Comparison of ENCODE assay signal across 12 mouse cellular contexts in genomic region chr2:27175696-27176267, GRCm38 (mm10). TPM values are rescaled to one million over a fixed set of nuclear protein-coding genes. Genes with fewer than 3 reads are reported as not detected.
A peak's percentile ranks its signal among the peaks of the same experiment; 100 is the strongest.
DNase-seq lines count a peak whose midpoint lies in the region; ATAC-seq and TF ChIP-seq lines count a peak whose summit lies in the region.
"Had no signal": no experiment of that assay in that cellular context is flagged by ENCODE, and none has a peak within 500 bp of the region (broad histone marks: within the 10 kb centered on the region; RNA-seq: fewer than 3 reads in every experiment).

No protein-coding gene starts in this region.

- no peaks in the 10 kb centered on the region for H3K79me2 ChIP-seq in myocyte (ENCODE audit: control insufficient read depth, insufficient read depth)

- no peaks in the 10 kb centered on the region for H3K36me3 ChIP-seq in myocyte (ENCODE audit: control insufficient read depth, insufficient read depth)
- H3K36me3 ChIP-seq: kidney, embryonic 15.5 days had no signal

- intact Hi-C loops in left cerebral cortex, postnatal 25 days (cut with DNase I): no loop called here
- intact Hi-C loops in left cerebral cortex, postnatal 36 days (cut with DNase I): no loop called here

- H3K27me3 ChIP-seq in myocyte (ENCODE audit: control insufficient read depth, insufficient read depth, insufficient read length): peaks cover 27% of the 10 kb centered on the region
- H3K27me3 ChIP-seq: kidney, embryonic 15.5 days had no signal

- peak; percentile 29 for DNase-seq in CD4-positive, CD25-positive, alpha-beta regulatory T cell, adult 2 months (ENCODE audit: low read depth, low spot score)
- peak; percentile 25 to 42 for DNase-seq in left cerebral cortex, postnatal 25 days (ENCODE audit: low spot score in 2 of 2)
- no peak for DNase-seq in left cerebral cortex, postnatal 36 days (ENCODE audit: low spot score in 2 of 2)
- DNase-seq in gastrocnemius, adult 8-10 months (ENCODE audit: low spot score in 2 of 2): peak; percentile 15 to 24
- no peak for DNase-seq in spleen, postnatal 4 days (ENCODE audit: low spot score in 2 of 2)

- no peak overlapping the region for H3ac ChIP-seq in myocyte (ENCODE audit: control insufficient read depth, insufficient read length)

- no peak for ATAC-seq in CD4-positive, CD25-positive, alpha-beta regulatory T cell, adult 4 months
- no peak for ATAC-seq in erythroblast, adult 5-6 weeks (replicated peaks; ENCODE audit: low FRiP score, poor library complexity, severe bottlenecking)

- H3K4me2 ChIP-seq in myocyte (ENCODE audit: low read depth): peak overlapping the region; percentile 9
- H3K4me2 ChIP-seq: kidney, embryonic 15.5 days had no signal

- no peak for TF ChIP-seq POLR2A in myocyte (IDR thresholded peaks at IDR 0.05; ENCODE audit: insufficient read length, low read depth)

- no peak overlapping the region for H3K4me3 ChIP-seq in myocyte
- H3K4me3 ChIP-seq: kidney, embryonic 15.5 days had no signal

TF ChIP-seq in myocyte, 11 proteins besides CTCF, POLR2A, EP300 and RAD21:
- TF ChIP-seq CEBPB (IDR thresholded peaks at IDR 0.05; ENCODE audit: insufficient read depth, poor library complexity, severe bottlenecking) (no peak), SRF (IDR thresholded peaks at IDR 0.05; ENCODE audit: control insufficient read depth, insufficient read length, low read depth) (no peak), E2F4 (IDR thresholded peaks at IDR 0.05; ENCODE audit: insufficient read depth) (no peak), MYOG (IDR thresholded peaks at IDR 0.05; ENCODE audit: control insufficient read depth in 1 of 3, insufficient read depth in 1 of 3, insufficient read length in 2 of 3, low read depth in 2 of 3) (no peak), MYOD1 (IDR thresholded peaks at IDR 0.05; ENCODE audit: control insufficient read depth in 1 of 3, insufficient read length in 2 of 3, low read depth in 2 of 3) (peak in 2 of 3 experiments; percentile 22 to 43)

RNA-seq across cellular contexts. Expression of gene Dbh, which starts 10.7 kb away (rescaled TPM):
- polyA plus RNA-seq in CD4-positive, CD25-positive, alpha-beta regulatory T cell, adult 4 months (2017; shearing (Covaris generic)): not detected
- under 1 TPM; 0.62 to 0.89 TPM for total RNA-seq in left cerebral cortex, postnatal 25 days (2021)
- total RNA-seq in left cerebral cortex, postnatal 36 days (2021): under 1 TPM; 0.41 to 0.44 TPM
- total RNA-seq in gastrocnemius, adult 8-10 months (2022): not detected
- polyA plus RNA-seq in myocyte (2012; fragmentation: generic; extraction: Trizol): 8.2 TPM
- not detected in 2 replicates for total RNA-seq in erythroblast, adult 5-6 weeks (2015; ENCODE audit: low replicate concordance)
- total RNA-seq in erythroblast, adult 5-6 weeks (2017; ENCODE audit: low replicate concordance): not detected in 2 replicates
- total RNA-seq: common myeloid progenitor, adult 5-6 weeks; gastrocnemius, postnatal 36 days had no signal
- polyA plus RNA-seq: liver, adult 2 months had no signal

RNA-seq across cellular contexts. Expression of gene Fam163b, which starts 33.5 kb away (rescaled TPM):
- not detected for polyA plus RNA-seq in CD4-positive, CD25-positive, alpha-beta regulatory T cell, adult 4 months (2017; shearing (Covaris generic))
- total RNA-seq in left cerebral cortex, postnatal 25 days (2021): 100 to 1,000 TPM; 104 to 113 TPM
- total RNA-seq in left cerebral cortex, postnatal 36 days (2021): 100 to 1,000 TPM; 112 to 122 TPM
- total RNA-seq in gastrocnemius, adult 8-10 months (2022): under 1 TPM in 1 of 4 experiments, not detected in 3; 0.08 TPM
- 0.04 TPM for polyA plus RNA-seq in myocyte (2012; fragmentation: generic; extraction: Trizol)
- total RNA-seq in erythroblast, adult 5-6 weeks (2015; ENCODE audit: low replicate concordance): not detected in 2 replicates
- total RNA-seq in erythroblast, adult 5-6 weeks (2017; ENCODE audit: low replicate concordance): not detected in 2 replicates
- total RNA-seq: common myeloid progenitor, adult 5-6 weeks; gastrocnemius, postnatal 36 days; liver, adult 2 months had no signal
- polyA plus RNA-seq: liver, adult 2 months had no signal

Comparison
In these comparisons a context has a peak if more than half of its experiments do, and no peak if none do; other contexts are left out.
1. DNase-seq: peak in CD4-positive, CD25-positive, alpha-beta regulatory T cell, adult 2 months (single experiment), left cerebral cortex, postnatal 25 days (2 of 2) and gastrocnemius, adult 8-10 months (2 of 2); none in left cerebral cortex, postnatal 36 days (0 of 2) and spleen, postnatal 4 days (0 of 2).
2. RNA of gene Fam163b, which starts 33.5 kb away (total RNA-seq): 112 to 122 TPM in left cerebral cortex, postnatal 36 days and 104 to 113 TPM in left cerebral cortex, postnatal 25 days; 0.08 TPM in gastrocnemius, adult 8-10 months and not detected in erythroblast, adult 5-6 weeks; every median in the first group is over 10 times any median in the second.